23 mouse cellular contexts compared by ENCODE assay signal in the genomic region with DNA sequence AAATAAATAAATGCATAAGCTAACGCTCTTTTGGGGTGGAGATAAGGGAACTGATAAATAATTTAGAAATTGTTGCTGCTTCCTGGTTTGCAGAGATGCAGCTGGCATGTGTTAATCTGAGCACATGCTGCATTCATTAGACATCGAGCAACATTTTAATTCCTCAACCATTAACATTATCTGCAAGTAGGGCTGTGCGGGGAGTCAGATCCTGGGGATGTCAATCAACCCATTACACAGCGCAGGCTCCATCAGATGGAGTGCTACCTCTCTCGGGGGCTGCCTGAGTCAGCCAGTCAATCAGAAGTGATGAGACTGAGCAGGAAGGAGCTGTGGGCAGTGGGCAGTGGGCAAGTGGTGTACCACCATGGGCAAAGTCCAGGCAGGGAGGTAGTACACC.
DNase-seq lines count a peak whose midpoint lies in the region; ATAC-seq and TF ChIP-seq lines count a peak whose summit lies in the region.
"Had no signal": no experiment of that assay in that cellular context is flagged by ENCODE, and none has a peak within 500 bp of the region (broad histone marks: within the 10 kb centered on the region; RNA-seq: fewer than 3 reads in every experiment).

No protein-coding gene starts in this region.

- peak in 1 of 2 experiments; percentile 22 for DNase-seq in layer of hippocampus, adult 2 months (ENCODE audit: low spot score in 2 of 2)
- DNase-seq in layer of hippocampus, postnatal 36 days: no peak
- peak; percentile 31 for DNase-seq in retina, embryonic 14.5 days (ENCODE audit: low spot score)
- no peak for DNase-seq in retina, postnatal 1 day
- DNase-seq in cerebellum, postnatal 14 days: no peak
- DNase-seq in frontal cortex, postnatal 25 days (ENCODE audit: low spot score in 2 of 2): no peak
- DNase-seq: adrenal gland, adult 2 months; cerebellum, adult 11-12 months; cerebellum, postnatal 10 days; gastrocnemius, adult 2 months; heart, postnatal 36 days; kidney, adult 18-20 months; lung, adult 18-20 months; lung, postnatal 10 days; right cerebral cortex, adult 18-20 months; right cerebral cortex, postnatal 4 days; thymus, postnatal 25 days had no signal

- H3K4me1 ChIP-seq in midbrain, embryonic 13.5 days (replicated peaks): peaks cover 50% of the 10 kb centered on the region
- H3K4me1 ChIP-seq: heart, embryonic 15.5 days; stomach, embryonic 15.5 days had no signal

- H3K4me3 ChIP-seq in layer of hippocampus, adult 2 months: no peak overlapping the region
- no peak overlapping the region for H3K4me3 ChIP-seq in midbrain, embryonic 13.5 days (replicated peaks)
- H3K4me3 ChIP-seq: embryonic facial prominence, embryonic 12.5 days; gastrocnemius, adult 2 months; heart, embryonic 15.5 days; stomach, embryonic 15.5 days had no signal

- H3K9ac ChIP-seq in midbrain, embryonic 13.5 days (replicated peaks): no peak overlapping the region
- H3K9ac ChIP-seq: embryonic facial prominence, embryonic 12.5 days; heart, embryonic 15.5 days; stomach, embryonic 15.5 days had no signal

- H3K27ac ChIP-seq in layer of hippocampus, adult 2 months: peak overlapping the region; percentile 28; the same call in 1 of the 2 replicates
- peak overlapping the region; percentile 30; the same call in 1 of the 2 replicates for H3K27ac ChIP-seq in midbrain, embryonic 13.5 days
- H3K27ac ChIP-seq: embryonic facial prominence, embryonic 12.5 days; gastrocnemius, adult 2 months; heart, embryonic 15.5 days; stomach, embryonic 15.5 days had no signal

- WGBS in midbrain, embryonic 13.5 days: 34% methylated on average over 5 of the region's 5 CpGs

- no peaks in the 10 kb centered on the region for H3K36me3 ChIP-seq in midbrain, embryonic 13.5 days
- H3K36me3 ChIP-seq: embryonic facial prominence, embryonic 12.5 days; heart, embryonic 15.5 days; stomach, embryonic 15.5 days had no signal

- peak; percentile 71 for ATAC-seq in midbrain, embryonic 13.5 days
- ATAC-seq: inflammation-experienced regulatory T-cells, adult 6 months had no signal

- TF ChIP-seq CTCF in layer of hippocampus, adult 2 months (conservative IDR thresholded peaks at IDR 0.05): no peak

- no peaks in the 10 kb centered on the region for H3K9me3 ChIP-seq in midbrain, embryonic 13.5 days
- H3K9me3 ChIP-seq: embryonic facial prominence, embryonic 12.5 days; heart, embryonic 15.5 days; stomach, embryonic 15.5 days had no signal

- H3K27me3 ChIP-seq in midbrain, embryonic 13.5 days: no peaks in the 10 kb centered on the region
- H3K27me3 ChIP-seq: embryonic facial prominence, embryonic 12.5 days; heart, embryonic 15.5 days; stomach, embryonic 15.5 days had no signal

- no peak overlapping the region for H3K4me2 ChIP-seq in midbrain, embryonic 13.5 days (replicated peaks)
- H3K4me2 ChIP-seq: embryonic facial prominence, embryonic 12.5 days; heart, embryonic 15.5 days; liver, embryonic 11.5 days; stomach, embryonic 15.5 days had no signal
